Mouse (Mus musculus): ENCODE data around the gene Gm21981.

- TF ChIP-seq CTCF (IDR thresholded peaks at IDR 0.05; ENCODE audit: low read depth), result no peak
- TF ChIP-seq EP300 (IDR thresholded peaks at IDR 0.05; ENCODE audit: low read depth), result no peak
Measured at GRCm38 (mm10) chr17:47691650-47692049, 2.6 kb downstream of the Gm21981 start.

All from liver, postnatal 0 days (tissue).